In genomic region chr1:171232800-171233730, GRCm38 (mm10) we compare ENCODE assay signal across 11 mouse cellular contexts. TPM values are rescaled to one million over a fixed set of nuclear protein-coding genes. Genes with fewer than 3 reads are reported as not detected.
DNase-seq lines count a peak whose midpoint lies in the region; ATAC-seq lines count a peak whose summit lies in the region.
"Had no signal": no experiment of that assay in that cellular context is flagged by ENCODE, and none has a peak within 500 bp of the region (broad histone marks: within the 10 kb centered on the region; RNA-seq: fewer than 3 reads in every experiment).

No protein-coding gene starts in this region.

- H3K4me1 ChIP-seq in heart, embryonic 15.5 days (replicated peaks) = peaks cover 11% of the 10 kb centered on the region; the same call in 1 of the 2 replicates
- H3K4me1 ChIP-seq in liver, embryonic 11.5 days (replicated peaks; ENCODE audit: control insufficient read depth, insufficient read depth, low read length) = peaks cover 32% of the 10 kb centered on the region
- no peaks in the 10 kb centered on the region for H3K4me1 ChIP-seq in midbrain, embryonic 14.5 days (ENCODE audit: control insufficient read depth, insufficient read depth, low read length)

- intact Hi-C loops in heart, postnatal 10 days (cut with DNase I) = no loop called here

- H3K27ac ChIP-seq in heart, embryonic 15.5 days = peak overlapping the region; percentile 11; the same call in 1 of the 2 replicates
- peak overlapping the region; percentile 4; the same call in 1 of the 2 replicates for H3K27ac ChIP-seq in liver, embryonic 11.5 days (ENCODE audit: low read depth, low read length)
- no peak overlapping the region for H3K27ac ChIP-seq in midbrain, embryonic 14.5 days (replicated peaks; ENCODE audit: low read depth, low read length)
- H3K27ac ChIP-seq: hindbrain, embryonic 14.5 days; limb, embryonic 10.5 days had no signal

- H3K36me3 ChIP-seq in heart, embryonic 15.5 days = peaks cover 39% of the 10 kb centered on the region
- peaks cover 31% of the 10 kb centered on the region for H3K36me3 ChIP-seq in liver, embryonic 11.5 days (ENCODE audit: control insufficient read depth, insufficient read depth, low read length)
- H3K36me3 ChIP-seq in midbrain, embryonic 14.5 days (ENCODE audit: control insufficient read depth, insufficient read depth, low read length) = peaks cover 45% of the 10 kb centered on the region

- no peak for DNase-seq in heart, postnatal 10 days
- DNase-seq in adipocyte (ENCODE audit: low spot score) = peak; percentile 89
- no peak for DNase-seq in liver, embryonic 11.5 days (ENCODE audit: low spot score)
- no peak for DNase-seq in midbrain, embryonic 14.5 days
- DNase-seq in thymus, postnatal 0 days (ENCODE audit: low spot score) = no peak
- DNase-seq: cerebellum, postnatal 36 days had no signal

- H3K27me3 ChIP-seq in heart, embryonic 15.5 days = no peaks in the 10 kb centered on the region
- H3K27me3 ChIP-seq in liver, embryonic 11.5 days (replicated peaks; ENCODE audit: control insufficient read depth, insufficient read depth, low read length) = no peaks in the 10 kb centered on the region
- H3K27me3 ChIP-seq in midbrain, embryonic 14.5 days (ENCODE audit: control insufficient read depth, insufficient read depth, low read length) = no peaks in the 10 kb centered on the region

- H3K9ac ChIP-seq in heart, embryonic 15.5 days = no peak overlapping the region
- H3K9ac ChIP-seq in liver, embryonic 11.5 days (ENCODE audit: low read depth, low read length) = no peak overlapping the region; the same call in 1 of the 2 replicates
- H3K9ac ChIP-seq in midbrain, embryonic 14.5 days (replicated peaks; ENCODE audit: low read length) = no peak overlapping the region
- H3K9ac ChIP-seq: hindbrain, embryonic 14.5 days had no signal

- peak overlapping the region; percentile 7; the same call in 1 of the 2 replicates for H3K4me3 ChIP-seq in heart, embryonic 15.5 days
- H3K4me3 ChIP-seq in liver, embryonic 11.5 days (ENCODE audit: low read depth, low read length) = peak overlapping the region; percentile 32
- H3K4me3 ChIP-seq in midbrain, embryonic 14.5 days (replicated peaks; ENCODE audit: low read depth, low read length) = no peak overlapping the region
- H3K4me3 ChIP-seq: limb, embryonic 10.5 days had no signal

- H3K9me3 ChIP-seq in heart, embryonic 15.5 days (replicated peaks) = no peaks in the 10 kb centered on the region
- no peaks in the 10 kb centered on the region for H3K9me3 ChIP-seq in liver, embryonic 11.5 days (ENCODE audit: control insufficient read depth, low read length)
- H3K9me3 ChIP-seq in midbrain, embryonic 14.5 days (ENCODE audit: control insufficient read depth, low read length) = no peaks in the 10 kb centered on the region
- H3K9me3 ChIP-seq: limb, embryonic 10.5 days had no signal

- H3K4me2 ChIP-seq in heart, embryonic 15.5 days = no peak overlapping the region
- peak overlapping the region; percentile 30 for H3K4me2 ChIP-seq in liver, embryonic 11.5 days
- H3K4me2 ChIP-seq in midbrain, embryonic 14.5 days (ENCODE audit: low read length) = no peak overlapping the region
- H3K4me2 ChIP-seq: hindbrain, embryonic 14.5 days had no signal

- 51% methylated on average over 12 of the region's 12 CpGs for WGBS in heart, embryonic 15.5 days
- WGBS in liver, embryonic 11.5 days = 42% methylated on average over 12 of the region's 12 CpGs
- 85% methylated on average over 12 of the region's 12 CpGs for WGBS in midbrain, embryonic 14.5 days

- no peak for ATAC-seq in heart, embryonic 15.5 days (replicated peaks; ENCODE audit: insufficient number of reproducible peaks, insufficient read depth, low FRiP score, low read depth)
- peak; percentile 63 for ATAC-seq in liver, embryonic 11.5 days (replicated peaks; ENCODE audit: low FRiP score)
- ATAC-seq in megakaryocyte, adult 5-6 weeks (ENCODE audit: poor library complexity, severe bottlenecking) = peak; percentile 25; the same call in 1 of the 2 replicates
- no peak for ATAC-seq in midbrain, embryonic 14.5 days (ENCODE audit: low FRiP score, low TSS enrichment)
- ATAC-seq in CD4-positive, CD25-positive, alpha-beta regulatory T cell, adult 4 months = no peak

RNA-seq across cellular contexts. Expression of gene Fcer1g, which starts 1.1 kb away (rescaled TPM):
- polyA plus RNA-seq in heart, embryonic 15.5 days (2015; fragmentation: Nextera tagmentation; extraction: Ambion mirVana) = 28.0 and 44.6 TPM in 2 replicates
- total RNA-seq in heart, postnatal 10 days (2021) = 1 to 10 TPM; 9.0 to 9.6 TPM
- 70.9 and 83.6 TPM in 2 replicates for polyA plus RNA-seq in liver, embryonic 11.5 days (2014; fragmentation: Nextera tagmentation; extraction: Ambion mirVana)
- 2,036 and 2,044 TPM in 2 replicates for total RNA-seq in megakaryocyte, adult 5-6 weeks (2015)
- 995 and 1,060 TPM in 2 replicates for total RNA-seq in megakaryocyte, adult 5-6 weeks (2017)
- 6.6 and 28.4 TPM in 2 replicates for polyA plus RNA-seq in midbrain, embryonic 14.5 days (2014; fragmentation: Nextera tagmentation; extraction: Ambion mirVana)
- polyA plus RNA-seq in CD4-positive, CD25-positive, alpha-beta regulatory T cell, adult 4 months (2017; shearing (Covaris generic)) = 1 to 10 TPM; 1.8 to 3.5 TPM
- 93.8 and 97.1 TPM in 2 replicates for polyA plus RNA-seq in thymus, postnatal 0 days (2015; fragmentation: Nextera tagmentation; extraction: Ambion mirVana)

RNA-seq across cellular contexts. Expression of gene Apoa2, which starts 8.2 kb away (rescaled TPM):
- 9.2 and 43.9 TPM in 2 replicates for polyA plus RNA-seq in heart, embryonic 15.5 days (2015; fragmentation: Nextera tagmentation; extraction: Ambion mirVana)
- total RNA-seq in heart, postnatal 10 days (2021) = 1 to 10 TPM; 2.3 to 4.2 TPM
- polyA plus RNA-seq in liver, embryonic 11.5 days (2014; fragmentation: Nextera tagmentation; extraction: Ambion mirVana) = 2,189 and 2,339 TPM in 2 replicates
- 0.87 TPM in 1 of 2 replicates, not detected in the other for total RNA-seq in megakaryocyte, adult 5-6 weeks (2015)
- total RNA-seq in megakaryocyte, adult 5-6 weeks (2017) = not detected in 2 replicates
- 3.3 and 4.1 TPM in 2 replicates for polyA plus RNA-seq in midbrain, embryonic 14.5 days (2014; fragmentation: Nextera tagmentation; extraction: Ambion mirVana)
- under 1 TPM in 1 of 2 experiments, not detected in 1; 0.75 TPM for polyA plus RNA-seq in CD4-positive, CD25-positive, alpha-beta regulatory T cell, adult 4 months (2017; shearing (Covaris generic))
- polyA plus RNA-seq in thymus, postnatal 0 days (2015; fragmentation: Nextera tagmentation; extraction: Ambion mirVana) = 4.0 and 5.1 TPM in 2 replicates

RNA-seq across cellular contexts. Expression of gene Tomm40l, which starts 10.8 kb away (rescaled TPM):
- polyA plus RNA-seq in heart, embryonic 15.5 days (2015; fragmentation: Nextera tagmentation; extraction: Ambion mirVana) = 55.6 and 57.9 TPM in 2 replicates
- total RNA-seq in heart, postnatal 10 days (2021) = 10 to 100 TPM; 88.9 to 95.9 TPM
- 32.3 and 32.4 TPM in 2 replicates for polyA plus RNA-seq in liver, embryonic 11.5 days (2014; fragmentation: Nextera tagmentation; extraction: Ambion mirVana)
- 7.3 and 8.2 TPM in 2 replicates for total RNA-seq in megakaryocyte, adult 5-6 weeks (2015)
- total RNA-seq in megakaryocyte, adult 5-6 weeks (2017) = 8.5 and 14.4 TPM in 2 replicates
- 35.3 and 40.4 TPM in 2 replicates for polyA plus RNA-seq in midbrain, embryonic 14.5 days (2014; fragmentation: Nextera tagmentation; extraction: Ambion mirVana)
- 10 to 100 TPM; 24.0 to 48.7 TPM for polyA plus RNA-seq in CD4-positive, CD25-positive, alpha-beta regulatory T cell, adult 4 months (2017; shearing (Covaris generic))
- 23.7 and 25.8 TPM in 2 replicates for polyA plus RNA-seq in thymus, postnatal 0 days (2015; fragmentation: Nextera tagmentation; extraction: Ambion mirVana)

RNA-seq across cellular contexts. Expression of gene Adamts4, which starts 17.2 kb away (rescaled TPM):
- 5.2 and 6.0 TPM in 2 replicates for polyA plus RNA-seq in heart, embryonic 15.5 days (2015; fragmentation: Nextera tagmentation; extraction: Ambion mirVana)
- 1 to 10 TPM; 5.1 to 7.8 TPM for total RNA-seq in heart, postnatal 10 days (2021)
- 1.6 and 2.0 TPM in 2 replicates for polyA plus RNA-seq in liver, embryonic 11.5 days (2014; fragmentation: Nextera tagmentation; extraction: Ambion mirVana)
- total RNA-seq in megakaryocyte, adult 5-6 weeks (2015) = not detected in 2 replicates
- 0.12 TPM in 1 of 2 replicates, not detected in the other for total RNA-seq in megakaryocyte, adult 5-6 weeks (2017)
- 3.3 and 4.1 TPM in 2 replicates for polyA plus RNA-seq in midbrain, embryonic 14.5 days (2014; fragmentation: Nextera tagmentation; extraction: Ambion mirVana)
- under 1 TPM in 1 of 2 experiments, not detected in 1; 0.13 TPM for polyA plus RNA-seq in CD4-positive, CD25-positive, alpha-beta regulatory T cell, adult 4 months (2017; shearing (Covaris generic))
- polyA plus RNA-seq in thymus, postnatal 0 days (2015; fragmentation: Nextera tagmentation; extraction: Ambion mirVana) = 0.68 and 0.86 TPM in 2 replicates

RNA-seq across cellular contexts. Expression of gene Ndufs2, which starts 18.1 kb away (rescaled TPM):
- 514 and 535 TPM in 2 replicates for polyA plus RNA-seq in heart, embryonic 15.5 days (2015; fragmentation: Nextera tagmentation; extraction: Ambion mirVana)
- total RNA-seq in heart, postnatal 10 days (2021) = 1,000 to 10,000 TPM; 1,054 to 1,076 TPM
- polyA plus RNA-seq in liver, embryonic 11.5 days (2014; fragmentation: Nextera tagmentation; extraction: Ambion mirVana) = 256 and 262 TPM in 2 replicates
- 235 and 245 TPM in 2 replicates for total RNA-seq in megakaryocyte, adult 5-6 weeks (2015)
- 276 and 306 TPM in 2 replicates for total RNA-seq in megakaryocyte, adult 5-6 weeks (2017)
- polyA plus RNA-seq in midbrain, embryonic 14.5 days (2014; fragmentation: Nextera tagmentation; extraction: Ambion mirVana) = 185 and 220 TPM in 2 replicates
- polyA plus RNA-seq in CD4-positive, CD25-positive, alpha-beta regulatory T cell, adult 4 months (2017; shearing (Covaris generic)) = 100 to 1,000 TPM; 115 to 119 TPM
- polyA plus RNA-seq in thymus, postnatal 0 days (2015; fragmentation: Nextera tagmentation; extraction: Ambion mirVana) = 215 and 218 TPM in 2 replicates

Comparison
In these comparisons a context has a peak if more than half of its experiments do, and no peak if none do; other contexts are left out.
1. ATAC-seq: peak in liver, embryonic 11.5 days (single experiment) and megakaryocyte, adult 5-6 weeks (single experiment); none in heart, embryonic 15.5 days (single experiment), midbrain, embryonic 14.5 days (single experiment) and CD4-positive, CD25-positive, alpha-beta regulatory T cell, adult 4 months (single experiment).
2. RNA of gene Apoa2, which starts 8.2 kb away (polyA plus RNA-seq): 2,189 to 2,339 TPM in liver, embryonic 11.5 days; 9.2 to 43.9 TPM in heart, embryonic 15.5 days, 3.3 to 4.1 TPM in midbrain, embryonic 14.5 days, 4.0 to 5.1 TPM in thymus, postnatal 0 days and 0.75 TPM in CD4-positive, CD25-positive, alpha-beta regulatory T cell, adult 4 months; every median in the first group is over 10 times any median in the second.